Mouse (Mus musculus) bone marrow, adult 2 months (tissue): ENCODE data around the gene Gm12216. TPM values are rescaled to one million over a fixed set of nuclear protein-coding genes. Genes with fewer than 3 reads are reported as not detected.
"Not testable (repeated sequence)": the region's sequence is repeated elsewhere in the genome, so short reads cannot be mapped to it uniquely, and the experiment has no call there.

ENCODE experiments used
- H3K27ac ChIP-seq: fragments of 200-500 bp; 2 replicates; pipeline ENCODE4 v1.5.1; 2012; ENCODE audit warnings: low read depth, mild to moderate bottlenecking, control low read depth, inconsistent platforms, low read length; ENCODE audit not compliant: control insufficient read depth, poor library complexity, insufficient read depth
- H3K4me1 ChIP-seq: fragments of 200-500 bp; 2 replicates; pipeline ENCODE4 v1.6.1; 2011; ENCODE audit warnings: low read length; ENCODE audit not compliant: control insufficient read depth, insufficient read depth
- H3K4me3 ChIP-seq: fragments of 200-500 bp; replicated peaks from 2 replicates; pipeline ENCODE3; 2011; ENCODE audit warnings: mild to moderate bottlenecking, low read depth, low read length, control low read depth; ENCODE audit not compliant: control insufficient read depth
- CTCF ChIP-seq: fragments of 200-500 bp; IDR thresholded peaks from 2 replicates; pipeline ENCODE4 v1.5.1; 2011; ENCODE audit warnings: low read length, control low read depth; ENCODE audit not compliant: control insufficient read depth, insufficient read depth
- POLR2A ChIP-seq: fragments of 200-500 bp; IDR thresholded peaks from 2 replicates; pipeline ENCODE4 v1.6.1; 2011; ENCODE audit warnings: low read depth, mild to moderate bottlenecking, control low read depth, low read length, borderline replicate concordance; ENCODE audit not compliant: control insufficient read depth
- WGBS: fragments of 180-500 bp; shearing (Covaris S2); methylation state at CpG from one replicate; pipeline ENCODE4 v1.1.7; 2018; 5-methylcytosine and 5-hydroxymethylcytosine counted together
- polyA plus RNA-seq: library from polyadenylated mRNA; stranded (reverse); fragments of >200 nt; gene quantifications from 2 replicates; pipeline ENCODE4 v1.2.4, GENCODE M21; 2011; ENCODE audit warnings: low replicate concordance; ENCODE audit not compliant: missing spikeins, insufficient read depth, insufficient read length

Gene Gm12216
- 1.4 and 7.8 TPM in 2 replicates for polyA plus RNA-seq

DNA sequence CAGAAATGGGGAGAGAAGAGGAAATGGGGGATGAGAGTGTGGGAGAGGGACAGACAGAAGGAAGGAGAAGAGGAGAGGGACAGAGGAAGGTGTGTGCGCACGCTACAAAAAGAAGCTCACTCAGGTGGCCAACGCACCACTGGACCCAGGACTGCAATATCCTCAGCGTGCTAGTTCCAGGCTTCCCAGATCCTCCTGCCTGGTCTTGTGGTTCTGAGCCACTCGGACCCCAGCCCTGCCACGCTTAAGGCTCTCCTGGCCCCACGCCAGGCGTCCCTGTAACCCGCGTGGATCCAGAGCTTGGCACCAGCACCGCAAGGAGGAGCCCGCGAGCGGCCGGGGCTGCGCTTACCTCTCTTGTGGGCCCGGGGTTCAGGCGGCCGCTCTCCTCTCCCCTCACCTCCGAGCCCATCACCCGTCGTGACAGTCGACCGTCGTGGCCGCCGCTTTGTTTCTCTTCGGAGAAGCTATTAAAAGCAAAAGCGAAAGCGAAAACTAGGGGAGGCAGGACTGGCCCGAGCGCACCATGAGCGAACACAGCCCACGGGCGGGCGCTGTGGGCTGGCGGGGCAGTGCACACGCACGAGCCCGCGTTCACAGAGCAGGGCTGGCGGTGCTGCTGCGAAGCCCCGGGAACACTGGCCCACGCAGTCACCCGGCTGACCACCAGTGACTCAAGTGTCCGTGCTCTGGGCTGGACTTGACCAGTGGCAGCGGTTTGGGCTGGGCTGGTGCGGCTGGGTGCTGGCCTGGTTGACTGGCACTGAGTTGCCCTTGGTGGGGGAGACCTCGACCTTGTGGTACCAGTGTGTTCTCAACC, at the start of gene Gm12216:
Gm12216 (minus strand) TSS at position 496 of the 820 bp plus-strand sequence.
- not testable (repeated sequence) for H3K4me1 ChIP-seq
- peak within 1 kb of the TSS; percentile 79 for H3K4me3 ChIP-seq
- TF ChIP-seq POLR2A = 0 out of 2 replicates have a peak, but pooled peaks have one; percentile 33
- 0 out of 2 replicates have a peak, but pooled peaks have one; percentile 16 for TF ChIP-seq CTCF
- H3K27ac ChIP-seq = peak within 1 kb of the TSS; percentile 70; the same call in 1 of the 2 replicates
- WGBS = 1% methylated on average over 42 of the region's 50 CpGs

DNA sequence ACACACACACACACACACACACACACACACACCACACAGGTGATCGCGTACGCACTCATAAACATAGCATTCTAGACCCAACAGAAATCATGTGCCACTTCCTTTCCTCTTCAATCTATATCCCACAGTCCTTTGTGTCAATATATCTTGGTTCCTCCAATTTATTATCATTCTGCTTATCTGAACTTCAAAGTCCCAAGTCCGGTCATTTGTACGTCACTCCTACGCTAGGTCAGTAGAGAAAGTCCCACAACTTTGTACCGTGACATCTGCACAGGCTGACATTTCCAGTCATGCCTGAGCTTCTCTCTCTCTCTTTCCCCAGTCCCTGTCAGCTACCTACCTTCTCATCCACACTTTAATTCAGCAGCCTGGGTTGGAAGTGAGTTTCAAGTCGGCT, 49.6 kb upstream of the Gm12216 start:
- 86% methylated on average over 8 of the region's 8 CpGs for WGBS
- TF ChIP-seq CTCF = no peak
- H3K4me3 ChIP-seq = no peak overlapping the region
- no peaks in the 10 kb centered on the region for H3K4me1 ChIP-seq
- no peak overlapping the region for H3K27ac ChIP-seq

DNA sequence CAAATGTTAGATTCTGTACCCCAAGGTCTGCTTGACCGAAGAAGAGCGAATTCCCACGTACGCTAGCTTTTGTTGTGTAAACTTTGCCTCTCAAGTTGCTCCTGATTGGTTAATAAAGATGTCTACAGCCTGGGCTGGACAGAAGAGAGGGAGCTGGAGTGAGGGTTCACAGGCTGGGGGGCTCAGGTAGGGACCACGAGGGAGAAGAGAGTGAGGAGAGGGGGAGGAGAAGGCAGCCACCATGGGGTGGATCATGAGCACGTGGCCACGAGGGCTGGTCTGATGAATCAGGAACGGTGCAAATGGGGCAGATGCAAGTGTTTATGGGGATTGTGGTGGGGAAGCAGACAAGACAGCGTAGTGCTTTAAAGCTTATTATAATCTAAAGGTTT, 45.5 kb upstream of the Gm12216 start:
- no peak overlapping the region for H3K27ac ChIP-seq
- H3K4me1 ChIP-seq = no peaks in the 10 kb centered on the region
- TF ChIP-seq POLR2A (no peak), CTCF (no peak)
- no peak overlapping the region for H3K4me3 ChIP-seq
- 85% methylated on average over 9 of the region's 9 CpGs for WGBS

DNA sequence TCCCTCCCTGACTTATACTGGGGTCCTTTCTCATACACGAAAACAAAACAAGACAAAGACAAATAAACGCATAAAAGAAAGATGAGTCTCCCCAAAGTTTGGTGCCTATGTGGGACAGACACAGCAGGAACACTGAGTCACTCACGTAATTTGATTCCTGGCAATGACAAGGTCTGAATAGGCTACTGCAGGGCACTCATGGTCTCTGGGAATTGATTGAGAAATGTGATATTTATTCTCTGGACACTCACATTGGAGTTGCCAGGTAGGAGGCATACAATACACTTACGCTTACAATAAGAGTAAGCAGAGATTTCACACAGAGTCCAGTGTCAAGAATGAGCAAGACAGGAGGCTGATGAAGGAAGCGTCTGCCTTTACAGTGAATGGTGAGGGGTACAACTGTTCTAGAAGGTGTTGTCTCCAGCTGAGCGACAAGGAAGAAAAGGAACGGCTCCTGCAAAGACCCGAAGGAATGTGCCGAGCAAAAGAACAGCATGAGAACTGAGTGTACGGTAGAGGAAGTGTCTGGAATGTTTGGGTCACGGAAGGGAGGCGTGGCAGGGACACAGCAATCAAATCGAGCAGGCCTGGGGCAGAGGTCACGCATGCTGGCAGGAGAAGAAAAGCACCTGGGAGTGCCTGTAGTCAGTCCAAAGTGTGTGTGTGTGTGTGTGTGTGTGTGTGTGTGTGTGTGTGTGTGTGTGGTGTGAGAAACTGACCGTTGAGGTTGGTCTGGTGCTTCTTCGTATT, 44.9 kb upstream of the Gm12216 start:
- 79% methylated on average over 16 of the region's 16 CpGs for WGBS
- Histone ChIP-seq H3K27ac (no peak overlapping the region), H3K4me1 (no peaks in the 10 kb centered on the region), H3K4me3 (no peak overlapping the region)
- TF ChIP-seq POLR2A = no peak
- TF ChIP-seq CTCF = no peak

DNA sequence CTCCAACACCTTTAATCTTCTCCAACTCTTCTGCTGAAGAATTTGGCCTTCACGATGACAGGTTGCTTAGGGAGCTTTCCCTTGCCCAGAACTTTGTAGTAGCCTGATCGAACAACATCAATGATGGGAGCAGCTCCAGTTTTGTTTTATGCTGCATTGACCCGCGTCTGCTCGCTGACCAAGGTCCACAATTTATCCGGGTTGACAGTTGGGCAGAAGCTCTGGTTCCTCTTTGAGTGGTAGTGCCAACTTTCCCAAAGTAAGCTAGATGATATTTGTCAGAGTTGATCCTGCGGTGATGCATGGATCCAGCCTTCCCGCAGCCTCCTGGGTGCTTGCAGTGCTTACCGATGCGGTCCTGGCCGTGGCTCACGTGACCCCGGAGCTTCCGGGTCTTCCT, 43.7 kb upstream of the Gm12216 start:
- H3K4me1 ChIP-seq = no peaks in the 10 kb centered on the region
- TF ChIP-seq CTCF (no peak), POLR2A (no peak)
- no peak overlapping the region for H3K4me3 ChIP-seq
- 88% methylated on average over 14 of the region's 14 CpGs for WGBS
- no peak overlapping the region for H3K27ac ChIP-seq

DNA sequence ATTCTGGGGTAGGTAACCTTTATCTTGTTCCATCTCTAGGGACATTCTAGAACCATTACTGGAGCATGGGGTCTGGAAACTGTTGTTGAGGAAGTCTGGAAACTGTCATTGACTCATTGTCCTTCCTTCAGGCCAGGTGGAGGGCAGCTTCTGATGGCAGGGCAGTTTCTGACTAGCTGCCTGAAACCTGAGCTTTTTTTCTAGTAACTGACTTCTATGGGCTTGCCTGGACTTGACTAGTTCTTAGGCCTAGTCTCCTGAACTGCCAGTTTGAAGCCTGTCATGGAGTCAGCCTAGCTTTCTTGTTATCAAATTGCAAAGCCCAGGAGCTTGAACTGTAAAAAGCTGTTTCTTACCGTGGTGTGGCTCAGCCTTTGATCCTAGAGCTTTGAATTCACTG, 41.9 kb upstream of the Gm12216 start:
- WGBS = 71% methylated on average over 1 of the region's 1 CpGs
- no peaks in the 10 kb centered on the region for H3K4me1 ChIP-seq
- H3K4me3 ChIP-seq = no peak overlapping the region
- TF ChIP-seq CTCF (no peak), POLR2A (no peak)
- H3K27ac ChIP-seq = no peak overlapping the region

DNA sequence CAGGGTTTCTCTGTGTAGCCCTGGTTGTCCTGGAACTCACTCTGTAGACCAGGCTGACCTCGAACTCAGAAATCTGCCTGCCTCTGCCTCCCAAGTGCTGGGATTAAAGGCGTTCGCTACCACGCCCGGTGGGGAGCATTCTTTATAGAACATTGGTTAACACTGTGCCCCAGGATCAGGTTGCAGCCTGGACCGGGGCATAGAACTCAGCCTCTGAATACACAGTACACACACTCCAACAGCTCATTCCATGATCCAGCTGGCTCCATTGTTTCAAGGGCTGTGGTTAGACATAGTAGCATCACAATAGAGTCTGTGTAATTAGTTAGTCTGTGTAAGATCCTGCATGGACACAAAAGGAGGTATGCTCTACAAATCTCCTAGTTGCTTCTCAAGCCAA, 40.9 kb upstream of the Gm12216 start:
- Histone ChIP-seq H3K27ac (no peak overlapping the region), H3K4me1 (no peaks in the 10 kb centered on the region), H3K4me3 (no peak overlapping the region)
- no peak for TF ChIP-seq POLR2A
- TF ChIP-seq CTCF = no peak
- WGBS = 86% methylated on average over 6 of the region's 6 CpGs

DNA sequence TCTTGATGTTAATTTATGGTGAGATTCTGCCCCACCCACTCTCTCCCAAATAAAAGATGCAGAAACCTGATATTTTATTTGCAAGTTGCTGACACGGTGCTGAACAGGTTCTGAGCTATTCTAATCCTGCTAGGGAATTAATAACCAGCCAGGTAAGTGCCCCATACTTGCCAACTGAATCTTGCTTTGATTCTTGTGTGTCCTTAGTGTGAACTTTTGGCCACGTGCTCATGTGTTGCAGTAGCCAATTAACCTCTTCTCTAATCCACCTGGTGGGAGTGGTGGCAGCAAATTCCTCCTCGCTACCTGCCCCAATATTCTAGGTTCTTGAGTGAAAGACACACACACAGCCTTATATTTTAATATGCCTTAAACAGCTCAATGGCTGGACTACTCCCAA, 39.9 kb upstream of the Gm12216 start:
- WGBS = 77% methylated on average over 3 of the region's 3 CpGs
- H3K4me3 ChIP-seq = no peak overlapping the region
- TF ChIP-seq CTCF = no peak
- no peak for TF ChIP-seq POLR2A
- no peaks in the 10 kb centered on the region for H3K4me1 ChIP-seq
- H3K27ac ChIP-seq = no peak overlapping the region
